Mouse (Mus musculus) layer of hippocampus, postnatal 10 days (tissue): ENCODE measurements around the gene Gm10337. TPM values are rescaled to one million over a fixed set of nuclear protein-coding genes. Genes with fewer than 3 reads are reported as not detected.

ENCODE experiments used
- DNase-seq, 2 experiments: peaks; one replicate each; pipeline ENCODE4 v3.0.0; 2021; ENCODE audit warnings: low spot score in 2 of 2
- long read RNA-seq: library from polyadenylated mRNA; stranded (forward); transcript quantifications from one replicate; pipeline ENCODE4 v2.0.0, GENCODE M21; 2023
- total RNA-seq, 2 experiments: library from RNA; stranded (reverse); gene quantifications; 2 replicates each; pipeline ENCODE4 v1.2.3; 2021

Gene Gm10337
- total RNA-seq = not detected
- long read RNA-seq, partial matches to known transcripts = 0 of 1 reads
- long read RNA-seq, other reads (novel, unspliced or antisense) = 0 of 1 reads

- DNase-seq = no peak
Observed at GRCm38 (mm10) chr15:102503447-102503846, at the start of gene Gm10337. TSS of gene Gm10337 (plus strand) at chr15:102503722.

DNA sequence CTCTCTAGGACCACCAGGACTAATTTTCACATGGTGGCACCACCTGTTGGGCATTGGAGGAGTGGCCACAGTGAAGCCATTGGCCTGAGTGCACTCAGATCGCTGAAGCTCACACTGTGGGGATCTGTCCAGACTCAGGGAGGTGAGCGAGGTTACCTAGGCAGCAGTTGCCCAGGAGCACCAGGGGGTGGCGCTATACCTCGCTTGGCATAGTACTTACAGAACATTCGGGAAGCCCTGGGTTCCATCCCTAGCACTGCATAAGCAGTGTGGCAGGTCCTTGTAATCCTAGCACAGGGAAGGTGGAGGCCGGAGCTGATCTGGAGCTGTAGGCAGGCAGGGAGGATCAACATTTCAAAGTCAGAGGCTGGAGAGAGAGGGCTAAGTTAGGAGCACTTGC is 47.5 kb upstream of the Gm10337 start:
- no peak for DNase-seq

- DNase-seq = no peak
Observed at GRCm38 (mm10) chr15:102458050-102458736, 45.3 kb upstream of the Gm10337 start.

- peak; percentile 78 to 83 for DNase-seq
Observed at GRCm38 (mm10) chr15:102458904-102459317, 44.6 kb upstream of the Gm10337 start, which contains the start of gene Prr13. TSS of gene Prr13 (plus strand) at chr15:102459028.

DNA sequence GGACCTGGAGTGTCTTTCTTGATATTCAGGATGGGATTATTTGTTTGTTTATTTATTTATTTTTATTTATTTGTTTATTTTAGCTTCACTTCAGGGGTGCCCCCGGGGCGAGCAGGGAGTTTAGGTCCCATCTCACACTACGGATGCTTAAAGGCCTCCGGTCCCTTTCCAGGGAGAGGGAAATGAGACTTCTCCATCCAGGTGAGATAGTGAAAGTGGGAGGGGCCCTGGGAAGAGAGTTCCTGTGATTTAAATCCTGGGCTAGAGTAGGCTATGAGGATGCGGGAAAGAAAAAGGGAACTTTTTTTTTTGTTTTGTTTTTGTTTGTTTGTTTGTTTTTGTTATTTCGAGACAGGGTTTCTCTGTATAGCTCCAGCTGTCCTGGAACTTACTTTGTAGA is 44.1 kb upstream of the Gm10337 start:
- no peak for DNase-seq

GRCm38 (mm10) chr15:102459847-102460246 is 43.7 kb upstream of the Gm10337 start:
- DNase-seq = no peak

GRCm38 (mm10) chr15:102460409-102460808 is 43.1 kb upstream of the Gm10337 start:
- DNase-seq = no peak

DNA sequence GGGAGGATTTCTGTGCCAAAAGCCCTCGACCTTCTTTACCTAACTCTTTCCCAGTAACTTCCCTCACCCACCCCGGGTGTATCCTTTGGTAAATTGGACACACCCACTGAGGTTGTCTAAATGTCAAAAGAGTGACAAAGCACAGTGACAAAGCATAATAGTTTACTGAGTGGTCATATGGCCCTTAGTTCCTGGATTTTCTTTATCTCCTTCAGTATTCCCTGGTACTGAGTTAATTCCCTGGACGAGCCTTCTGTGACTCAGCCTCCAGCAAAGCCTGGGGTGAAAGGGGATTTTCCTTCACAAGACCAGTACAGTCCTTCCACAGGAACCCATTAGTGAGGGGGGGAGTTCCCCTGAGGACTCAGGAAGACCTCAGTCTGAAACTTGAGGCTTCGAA is 42.6 kb upstream of the Gm10337 start:
- DNase-seq = no peak

DNA sequence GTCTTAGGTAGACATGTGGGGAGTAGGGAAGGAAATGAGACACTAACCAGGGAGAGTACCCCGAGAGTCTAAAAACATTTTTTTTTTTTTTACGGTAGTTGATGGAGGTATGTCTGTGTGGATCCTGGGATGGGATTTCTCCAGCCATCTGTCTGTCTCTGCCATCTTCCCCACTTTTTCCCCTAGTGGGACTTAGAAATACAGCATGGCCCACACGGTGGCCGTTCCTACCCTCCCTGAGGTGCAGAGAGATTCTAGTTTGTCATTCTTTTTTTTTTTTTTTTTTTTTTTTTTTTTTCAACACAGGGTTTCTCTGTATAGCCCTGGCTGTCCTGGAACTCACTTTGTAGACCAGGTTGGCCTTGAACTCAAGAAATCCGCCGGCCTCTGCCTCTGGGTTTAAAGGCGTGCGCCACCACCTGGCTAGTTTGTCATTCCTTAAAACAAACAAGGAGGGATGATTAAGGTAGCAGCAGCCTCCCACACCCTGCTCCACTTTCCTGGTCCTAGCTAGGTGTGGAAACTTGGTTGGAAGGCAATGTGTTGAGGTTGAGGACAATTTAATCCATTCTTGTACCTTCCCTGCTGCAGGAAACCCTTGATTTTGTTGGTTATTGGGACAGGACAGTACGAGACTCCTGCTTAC is 42.0 kb upstream of the Gm10337 start:
- DNase-seq = no peak

DNA sequence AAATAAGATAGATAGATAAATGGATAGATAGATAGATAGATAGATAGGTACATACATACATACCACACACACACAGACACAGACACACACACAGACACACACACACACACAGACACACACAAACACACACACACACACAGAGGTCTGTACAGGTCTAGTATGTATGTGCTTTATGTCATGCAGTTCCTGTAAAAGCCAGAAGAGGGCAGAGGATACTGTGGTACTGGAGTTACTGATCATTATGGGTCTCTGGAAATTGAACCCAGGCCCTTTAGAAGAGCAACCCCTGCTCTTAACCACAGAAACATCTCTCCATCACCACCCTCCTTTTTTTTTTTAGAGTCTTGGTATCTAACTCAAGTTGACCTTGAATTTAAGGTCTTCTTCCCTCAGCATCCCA is 39.9 kb upstream of the Gm10337 start:
- no peak for DNase-seq

DNA sequence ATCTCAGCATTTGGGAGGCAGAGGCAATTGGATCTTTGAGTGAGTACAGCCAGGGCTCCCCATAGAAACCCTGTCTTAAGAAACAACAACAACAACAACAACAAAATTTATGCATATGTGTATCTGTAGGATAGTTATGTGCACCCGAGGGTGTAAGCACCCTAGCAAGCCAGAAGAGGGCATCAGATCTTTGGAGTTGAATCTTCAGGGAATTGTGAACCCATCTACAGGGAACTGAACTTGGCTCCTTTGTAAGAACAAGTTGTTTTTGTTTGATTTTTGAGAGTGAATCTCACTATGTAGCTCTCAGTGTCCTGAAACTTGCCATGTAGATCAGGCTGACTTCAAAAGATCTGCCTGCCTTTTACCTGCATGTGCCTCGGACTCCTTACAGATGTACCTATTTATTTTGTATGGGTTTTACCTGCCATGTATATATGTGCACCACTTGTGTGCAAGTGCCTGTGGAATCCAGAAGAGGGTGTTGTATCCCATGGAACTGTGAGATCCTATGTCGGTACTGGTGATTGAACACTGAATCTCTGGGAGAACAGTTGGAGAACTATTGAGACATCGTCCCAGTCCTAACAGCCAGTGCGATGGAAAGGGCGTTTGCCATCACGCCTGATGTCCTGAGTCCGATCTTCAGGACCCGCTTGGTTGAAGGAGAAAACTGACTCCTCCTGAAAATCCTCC is 34.7 kb upstream of the Gm10337 start:
- DNase-seq = no peak

GRCm38 (mm10) chr15:102470183-102470604 is 33.3 kb upstream of the Gm10337 start, which contains the start of gene Pcbp2:
TSS of gene Pcbp2 (plus strand) at chr15:102470539.
- peak; percentile 93 to 96 for DNase-seq

DNA sequence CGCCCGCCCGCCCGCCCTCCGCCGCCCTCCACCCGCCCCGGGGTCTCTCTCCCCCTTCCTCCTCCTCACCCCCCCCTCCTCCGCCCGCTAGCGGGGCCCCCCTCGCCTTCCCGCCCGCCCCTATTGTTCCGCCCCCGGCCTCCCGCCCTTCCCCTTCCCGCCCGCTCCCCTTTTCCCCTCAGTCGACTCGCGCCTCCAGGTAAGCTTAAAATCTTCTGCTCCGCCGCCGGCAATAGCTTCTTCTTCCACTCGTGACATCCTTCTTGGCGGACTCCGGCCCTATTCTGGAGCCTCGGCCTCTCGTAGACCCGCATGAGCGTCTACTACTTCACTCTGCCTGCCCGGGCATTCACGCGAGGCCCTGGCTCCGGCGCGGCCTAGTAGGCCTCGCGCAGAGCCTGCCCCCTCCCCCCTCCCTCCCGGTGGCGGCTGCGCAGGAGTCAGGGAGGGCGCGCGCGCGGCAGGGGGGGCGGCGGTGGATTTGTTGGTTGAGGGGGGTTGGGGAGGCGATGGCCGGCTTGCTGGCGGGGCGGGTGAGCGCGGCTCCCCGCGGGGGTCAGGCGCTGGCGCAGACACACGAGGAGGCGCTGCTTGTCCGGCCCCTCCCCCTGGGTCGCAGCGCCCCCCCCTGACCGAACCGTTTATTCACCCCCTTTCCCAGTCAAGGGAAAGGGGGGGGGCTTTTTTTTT is 32.8 kb upstream of the Gm10337 start:
- peak; percentile 81 to 86 for DNase-seq

- DNase-seq = no peak
Observed at GRCm38 (mm10) chr15:102471295-102471645, 32.3 kb upstream of the Gm10337 start.

DNA sequence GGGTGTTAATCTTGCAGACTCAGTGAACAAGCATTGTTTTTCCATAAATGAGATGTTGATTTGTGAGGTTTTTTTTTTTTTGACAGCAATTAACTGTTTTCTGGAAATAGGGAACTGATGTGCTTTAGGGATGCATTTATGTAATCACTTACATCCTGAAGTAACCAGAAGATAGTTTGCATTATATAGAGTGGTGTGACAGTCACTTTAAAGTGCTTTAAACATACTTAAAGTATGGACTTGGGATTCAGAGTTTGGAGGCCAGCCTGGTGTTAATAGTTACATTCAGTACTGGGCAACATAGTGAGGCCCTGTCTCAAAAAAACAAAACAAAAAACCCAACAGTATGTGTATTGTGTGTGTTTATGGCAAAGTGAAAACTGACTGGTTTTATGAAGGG is 31.8 kb upstream of the Gm10337 start:
- DNase-seq = no peak

- no peak for DNase-seq
Observed at GRCm38 (mm10) chr15:102473246-102473645, 30.3 kb upstream of the Gm10337 start.

- no peak for DNase-seq
Observed at GRCm38 (mm10) chr15:102474520-102474919, 29.0 kb upstream of the Gm10337 start.

DNA sequence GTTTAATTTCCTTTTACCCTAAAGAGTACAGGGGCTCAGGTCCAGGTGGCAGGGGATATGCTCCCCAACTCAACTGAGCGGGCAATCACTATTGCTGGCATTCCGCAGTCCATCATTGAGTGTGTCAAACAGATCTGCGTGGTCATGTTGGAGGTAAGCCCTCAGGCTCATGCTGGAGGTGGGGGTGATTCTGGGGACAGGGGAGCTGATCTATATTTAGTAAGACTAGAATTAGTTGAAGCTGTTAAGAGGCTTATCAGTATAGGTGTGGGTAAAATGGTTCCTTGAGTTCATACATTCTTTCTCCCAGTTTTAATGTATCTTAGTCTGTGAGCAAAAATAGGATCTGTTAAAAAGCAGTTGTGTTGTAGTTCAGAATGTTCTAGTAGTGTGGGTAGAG is 20.4 kb upstream of the Gm10337 start:
- no peak for DNase-seq

GRCm38 (mm10) chr15:102485853-102486252 is 17.7 kb upstream of the Gm10337 start:
- DNase-seq = no peak

- DNase-seq = no peak
Observed at GRCm38 (mm10) chr15:102487664-102488063, 15.9 kb upstream of the Gm10337 start.

DNA sequence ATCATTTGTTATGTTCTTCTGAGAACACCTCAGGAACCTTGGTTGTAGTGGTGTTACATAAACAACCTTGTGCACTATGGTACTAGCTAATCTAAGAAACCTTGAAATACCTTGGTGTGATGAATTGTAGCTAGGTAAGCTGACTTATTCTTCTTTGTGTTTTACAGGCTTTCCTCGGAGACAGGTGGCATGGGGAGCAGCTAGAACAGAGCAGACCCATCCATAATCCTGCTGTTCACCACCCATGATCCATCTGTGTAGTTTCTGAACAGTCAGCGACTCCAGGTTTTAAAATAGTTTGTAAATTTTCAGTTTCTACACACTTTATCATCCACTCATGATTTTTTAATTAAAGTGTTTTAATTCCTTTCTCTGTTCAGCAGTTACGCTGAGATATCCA is 5.2 kb upstream of the Gm10337 start:
- DNase-seq = no peak

- no peak for DNase-seq
Observed at GRCm38 (mm10) chr15:102499370-102499769, 4.2 kb upstream of the Gm10337 start.
